Mouse (Mus musculus): Measurements from ENCODE around the gene Ppp2r5c. TPM values are rescaled to one million over a fixed set of nuclear protein-coding genes. Genes with fewer than 3 reads are reported as not detected.

Ppp2r5c gene
- polyA plus RNA-seq, 1 experiment from 2014 or later: 148 TPM

- ATAC-seq (ENCODE audit: low read depth): no peak
- 68% methylated on average over 9 of the region's 9 CpGs for WGBS
- H3K36me3 ChIP-seq (ENCODE audit: control insufficient read depth, insufficient read depth, low read length): no peaks in the 10 kb centered on the region
- no peaks in the 10 kb centered on the region for H3K27me3 ChIP-seq (ENCODE audit: control insufficient read depth, insufficient read depth, low read length)
- H3K9me3 ChIP-seq (ENCODE audit: control insufficient read depth, low read length): no peaks in the 10 kb centered on the region
- no peaks in the 10 kb centered on the region for H3K4me1 ChIP-seq (ENCODE audit: control insufficient read depth, insufficient read depth, low read length)
- no peak overlapping the region for H3K4me3 ChIP-seq (ENCODE audit: low read depth, low read length)
- H3K27ac ChIP-seq (ENCODE audit: low read depth, low read length): no peak overlapping the region
- H3K9ac ChIP-seq (replicated peaks; ENCODE audit: low read depth, low read length): no peak overlapping the region
- no peak overlapping the region for H3K4me2 ChIP-seq (ENCODE audit: low read depth, low read length)
These were observed 10.1 kb upstream of the Ppp2r5c start for GRCm38 (mm10) chr12:110436638-110437366.

- H3K4me1 ChIP-seq (ENCODE audit: control insufficient read depth, insufficient read depth, low read length): no peaks in the 10 kb centered on the region
- no peak for ATAC-seq (ENCODE audit: low read depth)
- H3K4me3 ChIP-seq (ENCODE audit: low read depth, low read length): no peak overlapping the region
- WGBS: 60% methylated on average over 7 of the region's 7 CpGs
- H3K27ac ChIP-seq (ENCODE audit: low read depth, low read length): no peak overlapping the region
- H3K4me2 ChIP-seq (ENCODE audit: low read depth, low read length): no peak overlapping the region
- no peak overlapping the region for H3K9ac ChIP-seq (replicated peaks; ENCODE audit: low read depth, low read length)
- no peaks in the 10 kb centered on the region for H3K36me3 ChIP-seq (ENCODE audit: control insufficient read depth, insufficient read depth, low read length)
- no peaks in the 10 kb centered on the region for H3K9me3 ChIP-seq (ENCODE audit: control insufficient read depth, low read length)
- H3K27me3 ChIP-seq (ENCODE audit: control insufficient read depth, insufficient read depth, low read length): no peaks in the 10 kb centered on the region
These were observed 9.6 kb upstream of the Ppp2r5c start for GRCm38 (mm10) chr12:110437367-110437703.

GRCm38 (mm10) chr12:110438367-110438973 is 8.4 kb upstream of the Ppp2r5c start:
- Histone ChIP-seq H3K36me3 (ENCODE audit: control insufficient read depth, insufficient read depth, low read length) (no peaks in the 10 kb centered on the region), H3K27ac (ENCODE audit: low read depth, low read length) (no peak overlapping the region), H3K9me3 (ENCODE audit: control insufficient read depth, low read length) (no peaks in the 10 kb centered on the region), H3K9ac (replicated peaks; ENCODE audit: low read depth, low read length) (no peak overlapping the region), H3K27me3 (ENCODE audit: control insufficient read depth, insufficient read depth, low read length) (no peaks in the 10 kb centered on the region), H3K4me2 (ENCODE audit: low read depth, low read length) (no peak overlapping the region), H3K4me3 (ENCODE audit: low read depth, low read length) (no peak overlapping the region), H3K4me1 (ENCODE audit: control insufficient read depth, insufficient read depth, low read length) (no peaks in the 10 kb centered on the region)
- WGBS: 53% methylated on average over 5 of the region's 5 CpGs
- ATAC-seq (ENCODE audit: low read depth): no peak

GRCm38 (mm10) chr12:110442238-110442637 is 4.7 kb upstream of the Ppp2r5c start:
- Histone ChIP-seq H3K36me3 (ENCODE audit: control insufficient read depth, insufficient read depth, low read length) (no peaks in the 10 kb centered on the region), H3K4me3 (ENCODE audit: low read depth, low read length) (no peak overlapping the region), H3K27me3 (ENCODE audit: control insufficient read depth, insufficient read depth, low read length) (no peaks in the 10 kb centered on the region), H3K27ac (ENCODE audit: low read depth, low read length) (no peak overlapping the region), H3K4me1 (ENCODE audit: control insufficient read depth, insufficient read depth, low read length) (0 out of 2 replicates have a peak, but pooled peaks cover 3% of the 10 kb centered on the region), H3K9me3 (ENCODE audit: control insufficient read depth, low read length) (no peaks in the 10 kb centered on the region), H3K9ac (replicated peaks; ENCODE audit: low read depth, low read length) (no peak overlapping the region), H3K4me2 (ENCODE audit: low read depth, low read length) (no peak overlapping the region)
- ATAC-seq (ENCODE audit: low read depth): no peak
- 87% methylated on average over 2 of the region's 2 CpGs for whole genome bisulfite sequencing

GRCm38 (mm10) chr12:110444530-110444929 is 2.4 kb upstream of the Ppp2r5c start:
- H3K9me3 ChIP-seq (ENCODE audit: control insufficient read depth, low read length): no peaks in the 10 kb centered on the region
- no peaks in the 10 kb centered on the region for H3K27me3 ChIP-seq (ENCODE audit: control insufficient read depth, insufficient read depth, low read length)
- no peak overlapping the region for H3K9ac ChIP-seq (replicated peaks; ENCODE audit: low read depth, low read length)
- no peak overlapping the region for H3K4me2 ChIP-seq (ENCODE audit: low read depth, low read length)
- no peaks in the 10 kb centered on the region for H3K36me3 ChIP-seq (ENCODE audit: control insufficient read depth, insufficient read depth, low read length)
- no peak overlapping the region for H3K27ac ChIP-seq (ENCODE audit: low read depth, low read length)
- 64% methylated on average over 5 of the region's 5 CpGs for WGBS
- no peak for ATAC-seq (ENCODE audit: low read depth)
- H3K4me1 ChIP-seq (ENCODE audit: control insufficient read depth, insufficient read depth, low read length): peaks cover 9% of the 10 kb centered on the region
- no peak overlapping the region for H3K4me3 ChIP-seq (ENCODE audit: low read depth, low read length)

- no peaks in the 10 kb centered on the region for H3K27me3 ChIP-seq (ENCODE audit: control insufficient read depth, insufficient read depth, low read length)
- peaks cover 9% of the 10 kb centered on the region for H3K4me1 ChIP-seq (ENCODE audit: control insufficient read depth, insufficient read depth, low read length)
- WGBS: 38% methylated on average over 7 of the region's 7 CpGs
- ATAC-seq (ENCODE audit: low read depth): no peak
- peak overlapping the region; percentile 67 for H3K4me2 ChIP-seq (ENCODE audit: low read depth, low read length)
- H3K9ac ChIP-seq (replicated peaks; ENCODE audit: low read depth, low read length): peak overlapping the region; percentile 88
- H3K4me3 ChIP-seq (ENCODE audit: low read depth, low read length): peak overlapping the region; percentile 97
- no peaks in the 10 kb centered on the region for H3K36me3 ChIP-seq (ENCODE audit: control insufficient read depth, insufficient read depth, low read length)
- no peaks in the 10 kb centered on the region for H3K9me3 ChIP-seq (ENCODE audit: control insufficient read depth, low read length)
- H3K27ac ChIP-seq (ENCODE audit: low read depth, low read length): no peak overlapping the region; the same call in 1 of the 2 replicates
These were observed 1.1 kb upstream of the Ppp2r5c start for GRCm38 (mm10) chr12:110445775-110446174.

- H3K27me3 ChIP-seq (ENCODE audit: control insufficient read depth, insufficient read depth, low read length): no peaks in the 10 kb centered on the region
- peak overlapping the region; percentile 95 for H3K27ac ChIP-seq (ENCODE audit: low read depth, low read length)
- H3K36me3 ChIP-seq (ENCODE audit: control insufficient read depth, insufficient read depth, low read length): no peaks in the 10 kb centered on the region
- peak; percentile 70 for ATAC-seq (ENCODE audit: low read depth)
- peak overlapping the region; percentile 76 for H3K4me2 ChIP-seq (ENCODE audit: low read depth, low read length)
- H3K9ac ChIP-seq (replicated peaks; ENCODE audit: low read depth, low read length): peak overlapping the region; percentile 88
- no peaks in the 10 kb centered on the region for H3K9me3 ChIP-seq (ENCODE audit: control insufficient read depth, low read length)
- WGBS: under 1% methylated on average over 35 of the region's 39 CpGs
- H3K4me3 ChIP-seq (ENCODE audit: low read depth, low read length): peak overlapping the region; percentile 97
- peaks cover 9% of the 10 kb centered on the region for H3K4me1 ChIP-seq (ENCODE audit: control insufficient read depth, insufficient read depth, low read length)
These were observed 386 bp downstream of the Ppp2r5c start for GRCm38 (mm10) chr12:110447306-110447705.

GRCm38 (mm10) chr12:110448767-110449166 is 1.8 kb downstream of the Ppp2r5c start:
- 84% methylated on average over 10 of the region's 10 CpGs for WGBS
- H3K4me3 ChIP-seq (ENCODE audit: low read depth, low read length): no peak overlapping the region
- H3K9ac ChIP-seq (replicated peaks; ENCODE audit: low read depth, low read length): no peak overlapping the region

GRCm38 (mm10) chr12:110454223-110454622 is 7.3 kb downstream of the Ppp2r5c start:
- Histone ChIP-seq H3K27ac (ENCODE audit: low read depth, low read length) (no peak overlapping the region), H3K4me2 (ENCODE audit: low read depth, low read length) (no peak overlapping the region), H3K9me3 (ENCODE audit: control insufficient read depth, low read length) (no peaks in the 10 kb centered on the region), H3K36me3 (ENCODE audit: control insufficient read depth, insufficient read depth, low read length) (no peaks in the 10 kb centered on the region), H3K27me3 (ENCODE audit: control insufficient read depth, insufficient read depth, low read length) (no peaks in the 10 kb centered on the region), H3K9ac (replicated peaks; ENCODE audit: low read depth, low read length) (no peak overlapping the region), H3K4me3 (ENCODE audit: low read depth, low read length) (no peak overlapping the region), H3K4me1 (ENCODE audit: control insufficient read depth, insufficient read depth, low read length) (no peaks in the 10 kb centered on the region)
- ATAC-seq (ENCODE audit: low read depth): peak; percentile 54; the same call in 1 of the 2 replicates
- 6% methylated on average over 5 of the region's 5 CpGs for WGBS

More at GRCm38 (mm10) chr12:110448767-110449166, 1.8 kb downstream of the Ppp2r5c start:
- Histone ChIP-seq H3K4me2 (ENCODE audit: low read depth, low read length) (no peak overlapping the region), H3K9me3 (ENCODE audit: control insufficient read depth, low read length) (no peaks in the 10 kb centered on the region), H3K27me3 (ENCODE audit: control insufficient read depth, insufficient read depth, low read length) (no peaks in the 10 kb centered on the region), H3K4me1 (ENCODE audit: control insufficient read depth, insufficient read depth, low read length) (peaks cover 9% of the 10 kb centered on the region), H3K36me3 (ENCODE audit: control insufficient read depth, insufficient read depth, low read length) (no peaks in the 10 kb centered on the region), H3K27ac (ENCODE audit: low read depth, low read length) (no peak overlapping the region)
- ATAC-seq (ENCODE audit: low read depth): no peak
